Mouse (Mus musculus) kidney, postnatal 36 days (tissue): Measurements from ENCODE around the gene Rasgef1b.

Experiments used
- DNase-seq, 2 experiments: peaks; one replicate each; pipeline ENCODE4 v3.0.0; 2021 to 2022; ENCODE audit warnings: mixed read lengths in 2 of 2

The Rasgef1b gene

GRCm38 (mm10) chr5:99440109-99440508 is 288.8 kb downstream of the Rasgef1b start:
- no peak for DNase-seq

- no peak for DNase-seq
These were observed 290.3 kb downstream of the Rasgef1b start for GRCm38 (mm10) chr5:99438526-99438925.

GRCm38 (mm10) chr5:99434226-99434625 is 294.6 kb downstream of the Rasgef1b start:
- DNase-seq, result no peak

GRCm38 (mm10) chr5:99432471-99432870 is 296.4 kb downstream of the Rasgef1b start:
- DNase-seq, result no peak

GRCm38 (mm10) chr5:99429273-99429672 is 299.6 kb downstream of the Rasgef1b start:
- no peak for DNase-seq

GRCm38 (mm10) chr5:99428648-99429047 is 300.2 kb downstream of the Rasgef1b start:
- no peak for DNase-seq

- peak in 1 of 2 experiments; percentile 26 for DNase-seq
These were observed 305.6 kb downstream of the Rasgef1b start for GRCm38 (mm10) chr5:99423271-99423670.

- DNase-seq, result no peak
These were observed 306.0 kb downstream of the Rasgef1b start for GRCm38 (mm10) chr5:99422856-99423255.

GRCm38 (mm10) chr5:99422092-99422491 is 306.8 kb downstream of the Rasgef1b start:
- no peak for DNase-seq

- no peak for DNase-seq
These were observed 309.0 kb downstream of the Rasgef1b start for GRCm38 (mm10) chr5:99419872-99420271.

- DNase-seq, result peak; percentile 65 to 68
These were observed 312.0 kb downstream of the Rasgef1b start for GRCm38 (mm10) chr5:99416902-99417301.

- no peak for DNase-seq
These were observed 313.2 kb downstream of the Rasgef1b start for GRCm38 (mm10) chr5:99415676-99416075.

- no peak for DNase-seq
These were observed 313.8 kb downstream of the Rasgef1b start for GRCm38 (mm10) chr5:99415049-99415448.

GRCm38 (mm10) chr5:99414293-99414692 is 314.6 kb downstream of the Rasgef1b start:
- DNase-seq, result no peak

- DNase-seq, result peak in 1 of 2 experiments; percentile 31
These were observed 315.0 kb downstream of the Rasgef1b start for GRCm38 (mm10) chr5:99413851-99414250.

GRCm38 (mm10) chr5:99413391-99413790 is 315.5 kb downstream of the Rasgef1b start:
- DNase-seq, result no peak

GRCm38 (mm10) chr5:99404403-99405170 is 324.3 kb downstream of the Rasgef1b start:
- no peak for DNase-seq

GRCm38 (mm10) chr5:99403325-99403724 is 325.5 kb downstream of the Rasgef1b start:
- no peak for DNase-seq

GRCm38 (mm10) chr5:99402784-99403183 is 326.1 kb downstream of the Rasgef1b start:
- no peak for DNase-seq

GRCm38 (mm10) chr5:99402297-99402696 is 326.6 kb downstream of the Rasgef1b start:
- no peak for DNase-seq

GRCm38 (mm10) chr5:99399855-99400626 is 328.8 kb downstream of the Rasgef1b start:
- DNase-seq, result no peak

GRCm38 (mm10) chr5:99398472-99399070 is 330.3 kb downstream of the Rasgef1b start:
- peak; percentile 49 to 73 for DNase-seq

GRCm38 (mm10) chr5:99394578-99394977 is 334.3 kb downstream of the Rasgef1b start:
- no peak for DNase-seq
